Mouse (Mus musculus) CH12F3 (cell line): Measurements from ENCODE around the gene Tbc1d22a.

Source experiments
- in situ Hi-C: fragments of 300-500 bp; cut with MboI; formaldehyde crosslinking; loops from 2 replicates; pipeline ENCODE4 v1.14.3; 2020; ENCODE audit warnings: low sequenced_read_pairs

Gene Tbc1d22a

GRCm38 (mm10) chr15:86367247-86367646, 153.0 kb downstream of the Tbc1d22a start:
- in situ Hi-C loops = no loop called here

DNA sequence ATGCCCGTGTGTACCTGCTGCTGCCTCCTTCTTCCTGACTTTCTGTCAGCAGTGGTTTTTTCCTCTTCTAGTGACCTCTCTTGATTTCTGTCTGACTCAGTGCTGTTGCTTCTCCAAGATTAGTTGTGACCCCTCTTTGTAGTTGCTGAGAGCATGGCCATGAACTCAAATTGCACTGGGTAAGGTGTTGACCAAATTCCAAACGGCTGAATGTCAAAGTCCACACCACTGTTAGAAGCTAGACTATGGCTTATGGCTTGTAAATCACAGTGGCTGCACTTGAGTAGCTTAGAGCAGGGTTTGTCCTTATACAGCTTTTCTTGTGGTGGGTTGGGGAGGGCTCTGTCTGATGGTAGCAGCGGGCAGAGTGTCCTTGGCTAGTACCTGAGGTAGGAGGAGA, 156.6 kb downstream of the Tbc1d22a start:
- in situ Hi-C loops = no loop called here

- in situ Hi-C loops = no loop called here
Measured at GRCm38 (mm10) chr15:86375262-86375661, 161.0 kb downstream of the Tbc1d22a start.

GRCm38 (mm10) chr15:86375860-86376394, 161.7 kb downstream of the Tbc1d22a start:
- in situ Hi-C loops = no loop called here

DNA sequence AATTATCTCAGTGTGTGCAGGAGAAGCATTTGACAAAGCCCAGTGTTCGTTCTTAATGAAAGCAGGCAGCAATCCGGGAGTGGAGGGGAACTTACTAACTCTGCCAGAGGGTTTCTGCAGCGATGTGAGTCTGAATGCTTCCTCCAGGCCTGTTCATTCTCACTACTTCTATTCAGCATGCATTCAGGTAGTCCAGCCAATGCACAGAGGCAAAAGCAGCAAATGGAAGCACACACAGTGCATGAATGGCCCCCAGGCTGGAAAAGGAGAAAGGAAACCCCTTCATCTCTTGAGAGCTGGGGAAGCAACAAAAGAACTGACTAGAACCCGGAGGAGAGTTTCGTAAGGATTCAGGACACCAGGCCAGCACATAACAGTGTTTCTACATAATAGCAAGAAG, 169.0 kb downstream of the Tbc1d22a start:
- in situ Hi-C loops = no loop called here

DNA sequence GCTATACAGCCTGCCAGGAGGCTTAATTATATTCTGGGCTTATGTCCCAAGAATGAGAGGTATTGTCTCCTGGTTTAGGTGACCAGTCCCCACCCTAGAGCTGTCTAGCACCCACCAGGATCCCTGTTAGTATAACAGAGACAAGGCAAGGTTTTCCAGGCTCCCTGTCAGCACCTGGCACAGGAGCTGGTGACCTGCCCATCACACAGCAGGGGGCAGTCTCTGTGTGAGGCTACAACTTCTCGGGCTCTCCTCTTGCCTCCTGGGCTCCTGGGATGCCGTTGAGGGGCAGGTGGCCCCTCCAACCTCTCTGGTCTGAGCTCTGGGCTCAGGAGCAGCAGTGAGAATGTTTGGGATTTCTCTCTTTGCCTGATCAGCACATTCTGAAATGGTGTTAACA, 171.2 kb downstream of the Tbc1d22a start:
- in situ Hi-C loops = no loop called here

DNA sequence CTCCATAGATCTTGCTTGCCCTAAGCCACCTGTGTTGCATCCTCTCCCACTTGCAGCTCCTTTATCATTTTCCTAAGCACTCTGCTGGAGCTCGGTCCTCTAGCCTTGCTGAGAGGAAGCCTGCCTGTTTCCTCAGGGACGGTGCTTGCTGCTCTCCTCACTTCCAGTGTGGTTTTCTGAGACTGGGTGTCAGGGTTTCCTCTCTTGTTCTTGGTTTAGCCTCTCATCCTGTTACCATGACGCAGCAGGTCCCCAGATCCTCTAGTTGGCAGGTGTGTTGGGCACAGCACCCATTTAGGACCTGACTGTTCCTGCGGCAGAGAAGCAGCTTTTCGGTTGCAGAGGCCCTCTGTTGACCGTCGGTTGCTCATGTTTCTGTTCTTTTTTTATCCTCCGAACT, 172.1 kb downstream of the Tbc1d22a start:
- in situ Hi-C loops = no loop called here

DNA sequence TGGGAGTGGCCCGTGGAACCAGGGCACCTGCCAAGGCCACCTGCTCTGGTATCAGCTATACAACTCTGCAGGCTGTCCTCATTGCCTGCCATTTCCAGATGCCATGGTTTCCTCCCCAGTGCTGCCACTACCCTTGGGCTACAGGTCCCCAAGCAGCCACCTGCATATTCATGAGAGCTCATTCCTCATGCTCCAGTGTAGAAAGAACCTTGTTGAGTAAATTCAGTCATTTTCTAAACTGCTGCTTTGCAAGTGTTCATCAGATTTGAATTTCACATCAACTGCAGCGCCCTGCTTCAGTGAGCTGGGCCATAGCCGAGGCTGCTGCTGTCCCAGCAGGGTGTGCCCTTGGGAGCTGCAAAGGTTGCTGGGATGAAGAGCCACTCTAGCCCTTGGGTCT, 174.3 kb downstream of the Tbc1d22a start:
- in situ Hi-C loops = no loop called here

GRCm38 (mm10) chr15:86404866-86405265, 190.6 kb downstream of the Tbc1d22a start:
- in situ Hi-C loops = loop anchor here (25.0 kb wide), 1 partner anchor 157 kb away; no protein-coding TSS in a partner anchor

DNA sequence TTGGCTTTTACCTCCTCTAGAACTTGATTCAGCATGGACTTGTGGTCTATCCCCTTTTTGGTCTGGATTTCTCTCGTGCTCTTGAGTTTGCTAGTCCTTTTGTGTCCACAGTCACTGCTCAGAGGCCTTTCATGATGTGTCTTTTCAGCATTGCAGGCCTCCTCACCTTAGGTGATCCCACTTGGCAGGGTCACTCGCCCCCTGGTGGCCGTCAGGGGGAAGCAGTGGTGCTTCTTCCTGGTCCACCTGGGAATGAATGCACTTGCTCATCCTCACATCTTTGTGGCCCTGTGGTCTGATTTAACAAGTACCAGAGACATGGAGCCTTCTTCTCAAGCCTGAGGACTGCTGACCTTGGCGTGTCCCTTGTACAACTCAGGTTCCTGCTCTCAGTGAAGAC, 191.3 kb downstream of the Tbc1d22a start:
- in situ Hi-C loops = loop anchor here (25.0 kb wide), 1 partner anchor 157 kb away; no protein-coding TSS in a partner anchor

GRCm38 (mm10) chr15:86409352-86409751, 195.1 kb downstream of the Tbc1d22a start:
- in situ Hi-C loops = loop anchor here (25.0 kb wide), 1 partner anchor 153 kb away; no protein-coding TSS in a partner anchor

GRCm38 (mm10) chr15:86411532-86412080, 197.3 kb downstream of the Tbc1d22a start:
- in situ Hi-C loops = loop anchor here (10.0 to 25.0 kb wide), 2 partner anchors 151 to 167 kb away; no protein-coding TSS in a partner anchor

DNA sequence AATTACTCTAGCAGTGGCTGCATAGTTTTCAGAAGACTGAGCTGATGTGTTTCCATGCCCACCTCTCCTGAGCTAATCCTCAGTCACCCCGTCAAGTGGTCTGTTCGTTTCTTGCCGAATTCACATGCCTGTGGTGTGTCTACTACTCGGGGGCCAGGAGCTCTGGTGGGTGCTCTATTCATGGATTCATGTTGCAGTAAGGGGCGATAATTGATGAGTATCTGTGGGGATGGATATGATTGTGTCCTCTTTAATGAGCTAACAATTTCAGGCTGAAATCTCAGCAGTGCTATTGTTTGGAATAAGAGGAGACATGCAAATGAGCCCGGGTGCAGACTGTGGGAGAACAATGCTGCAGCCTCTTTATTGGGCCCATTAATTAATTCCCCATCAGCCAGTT, 201.7 kb downstream of the Tbc1d22a start:
- in situ Hi-C loops = loop anchor here (10.0 to 25.0 kb wide), 2 partner anchors 146 to 171 kb away; no protein-coding TSS in a partner anchor

DNA sequence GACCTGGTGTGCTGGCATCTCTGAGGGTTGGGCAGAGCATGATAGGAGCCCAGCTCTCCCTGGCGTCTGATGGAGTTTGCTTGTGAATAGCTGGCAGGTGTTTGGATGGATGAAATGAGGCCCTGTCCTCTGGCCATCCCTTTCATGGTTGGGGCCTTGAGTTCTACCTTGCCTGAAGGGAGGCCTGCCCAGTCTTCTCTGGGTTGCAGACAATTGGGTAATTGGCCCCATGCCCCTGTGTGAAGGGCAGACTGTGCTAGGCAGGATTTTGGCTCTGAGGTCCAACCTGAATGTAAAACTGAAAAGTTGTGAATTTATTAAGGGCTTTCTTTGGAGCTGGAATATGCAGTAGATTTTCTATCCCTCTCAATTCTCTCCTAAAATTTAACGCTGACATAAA, 204.2 kb downstream of the Tbc1d22a start:
- in situ Hi-C loops = loop anchor here (10.0 to 25.0 kb wide), 2 partner anchors 144 to 174 kb away; no protein-coding TSS in a partner anchor

DNA sequence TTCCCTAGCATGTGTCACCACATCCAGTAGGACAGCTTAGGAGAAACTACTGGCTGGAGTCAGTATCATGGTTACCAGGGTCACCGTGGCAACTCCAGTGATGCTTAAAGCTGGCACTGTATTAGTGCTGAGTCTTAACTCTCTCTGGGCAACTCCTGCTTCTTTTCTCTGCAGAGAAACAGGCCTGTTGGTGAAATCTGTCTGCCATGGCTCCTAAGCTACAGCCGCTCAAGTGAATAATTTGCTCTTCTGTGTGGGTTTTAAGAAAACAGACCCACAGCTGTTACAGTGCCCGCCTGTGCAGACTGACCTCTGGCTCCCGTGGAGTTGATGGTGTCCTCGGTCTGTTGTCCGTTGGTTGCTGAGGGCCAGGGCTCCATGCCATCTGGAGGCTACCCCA, 205.4 kb downstream of the Tbc1d22a start:
- in situ Hi-C loops = loop anchor here (10.0 to 25.0 kb wide), 2 partner anchors 143 to 175 kb away; no protein-coding TSS in a partner anchor

GRCm38 (mm10) chr15:86422858-86423257, 208.6 kb downstream of the Tbc1d22a start:
- in situ Hi-C loops = loop anchor here (25.0 kb wide), 1 partner anchor 139 kb away; no protein-coding TSS in a partner anchor

- in situ Hi-C loops = loop anchor here (25.0 kb wide), 1 partner anchor 138 kb away; no protein-coding TSS in a partner anchor
Measured at GRCm38 (mm10) chr15:86423884-86424283, 209.6 kb downstream of the Tbc1d22a start.

GRCm38 (mm10) chr15:86424971-86425370, 210.7 kb downstream of the Tbc1d22a start:
- in situ Hi-C loops = loop anchor here (25.0 kb wide), 1 partner anchor 137 kb away; no protein-coding TSS in a partner anchor

GRCm38 (mm10) chr15:86426364-86427000, 212.2 kb downstream of the Tbc1d22a start:
- in situ Hi-C loops = no loop called here

DNA sequence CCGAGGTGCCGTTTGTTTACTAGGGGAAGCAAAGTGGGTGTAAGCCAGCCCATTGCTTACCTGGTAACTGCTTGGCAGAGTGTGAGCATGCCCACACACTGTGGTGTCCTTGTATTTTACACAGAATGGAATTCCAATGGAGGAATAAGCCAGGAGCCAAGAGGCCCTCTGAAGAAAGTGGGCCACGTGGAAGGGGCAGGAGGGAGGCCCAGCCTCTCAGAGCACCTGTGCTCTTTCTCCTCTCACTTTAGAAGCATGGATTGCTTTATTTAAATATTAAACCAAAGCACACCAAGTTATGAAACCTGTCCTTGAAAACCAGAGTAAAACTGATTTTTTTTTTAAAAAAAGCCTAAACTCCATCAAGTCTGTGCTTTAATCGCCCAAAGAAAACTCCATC, 213.2 kb downstream of the Tbc1d22a start:
- in situ Hi-C loops = no loop called here

GRCm38 (mm10) chr15:86428496-86428895, 214.2 kb downstream of the Tbc1d22a start:
- in situ Hi-C loops = no loop called here
